Mouse (Mus musculus) hematopoietic multipotent progenitor cell, adult 10-12 weeks (in vitro differentiated cells): ENCODE results near the gene Nckap1l. TPM values are rescaled to one million over a fixed set of nuclear protein-coding genes. Genes with fewer than 3 reads are reported as not detected.

Source experiments
- polyA plus RNA-seq: library from polyadenylated mRNA; stranded (reverse); fragments of >175 nt; gene quantifications from 2 replicates; pipeline ENCODE4 v1.2.3, GENCODE M21; 2012; ENCODE audit warnings: low replicate concordance

Gene Nckap1l
- 24.4 and 46.7 TPM in 2 replicates for polyA plus RNA-seq

DNA sequence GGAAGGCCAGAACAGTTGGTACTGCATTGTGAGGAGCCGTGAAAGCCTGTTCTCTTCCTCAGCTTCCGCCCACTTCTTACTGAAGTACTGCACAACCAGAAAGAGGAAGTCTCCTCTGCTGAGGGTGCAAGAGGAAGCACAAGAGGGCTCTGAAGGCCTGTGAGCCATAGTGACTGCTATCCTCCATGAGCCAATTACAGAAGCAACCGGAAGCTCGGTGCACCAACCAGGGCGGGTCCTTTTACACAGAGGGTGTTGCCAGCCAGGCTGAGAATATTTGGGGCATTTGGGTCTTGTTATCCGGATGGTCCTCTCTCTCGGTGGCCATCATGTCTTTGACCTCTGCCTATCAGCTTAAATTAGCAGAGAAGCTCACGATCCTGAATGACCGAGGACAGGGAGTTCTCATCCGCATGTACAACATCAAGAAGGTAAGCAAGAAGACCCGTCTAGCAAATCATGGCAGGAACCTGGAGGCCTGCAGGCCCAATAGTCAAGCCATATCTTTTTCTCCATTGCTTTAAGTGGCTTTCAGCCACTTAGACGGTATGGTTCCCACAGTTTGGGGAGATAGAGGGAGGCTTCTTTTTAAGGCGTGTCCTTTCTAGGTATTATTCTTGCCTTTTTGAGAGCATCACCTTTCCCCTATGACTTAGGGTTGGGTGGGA, at the start of gene Nckap1l:
Gene Nckap1l, plus strand, starts transcription at position 244 of the 668 bp plus-strand sequence.

DNA sequence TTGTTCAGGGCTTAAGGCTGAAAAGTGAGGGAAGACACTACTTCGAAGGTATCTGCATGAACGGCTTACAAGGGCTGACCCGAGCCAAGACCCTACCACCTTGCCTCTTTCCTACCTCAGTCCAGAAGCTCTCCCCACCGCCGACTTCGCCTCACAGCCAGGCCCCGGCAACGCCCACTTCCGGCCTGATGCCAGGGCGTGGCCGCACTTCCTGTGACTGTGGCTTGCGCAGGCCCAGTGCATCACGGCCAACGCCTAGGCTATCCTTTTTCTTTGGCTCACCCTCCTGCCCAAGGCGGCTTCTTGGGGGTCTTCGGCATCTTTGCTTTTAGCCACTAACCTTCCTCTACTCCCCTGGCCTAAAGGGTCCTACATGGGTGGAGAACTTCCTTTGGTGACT, 23.4 kb upstream of the Nckap1l start, which contains the start of gene Gtsf1:
Gene Gtsf1, minus strand, starts transcription at position 230 of the 400 bp plus-strand sequence.

DNA sequence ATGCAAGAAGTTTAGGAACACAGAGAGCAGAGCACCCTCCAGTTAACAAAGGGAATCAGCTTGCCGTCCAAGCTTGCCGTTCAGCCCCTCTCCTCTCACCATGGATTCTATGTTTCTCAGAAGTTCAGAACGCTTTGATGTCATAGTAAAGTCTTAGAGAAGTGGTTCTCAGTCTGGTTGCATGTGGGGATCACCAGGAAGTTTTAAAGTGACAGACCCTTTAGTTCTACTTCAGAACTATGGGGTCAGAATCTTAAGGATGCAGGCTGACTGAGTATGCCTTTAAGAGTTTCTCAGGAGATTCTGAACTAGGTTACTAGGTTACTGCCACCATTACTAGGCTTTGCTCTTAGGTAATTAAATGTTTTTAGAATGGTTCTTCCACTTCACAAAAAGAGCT, 5.2 kb upstream of the Nckap1l start, which contains the start of gene Gtsf2:
Gene Gtsf2, minus strand, starts transcription at position 101 of the 400 bp plus-strand sequence.

DNA sequence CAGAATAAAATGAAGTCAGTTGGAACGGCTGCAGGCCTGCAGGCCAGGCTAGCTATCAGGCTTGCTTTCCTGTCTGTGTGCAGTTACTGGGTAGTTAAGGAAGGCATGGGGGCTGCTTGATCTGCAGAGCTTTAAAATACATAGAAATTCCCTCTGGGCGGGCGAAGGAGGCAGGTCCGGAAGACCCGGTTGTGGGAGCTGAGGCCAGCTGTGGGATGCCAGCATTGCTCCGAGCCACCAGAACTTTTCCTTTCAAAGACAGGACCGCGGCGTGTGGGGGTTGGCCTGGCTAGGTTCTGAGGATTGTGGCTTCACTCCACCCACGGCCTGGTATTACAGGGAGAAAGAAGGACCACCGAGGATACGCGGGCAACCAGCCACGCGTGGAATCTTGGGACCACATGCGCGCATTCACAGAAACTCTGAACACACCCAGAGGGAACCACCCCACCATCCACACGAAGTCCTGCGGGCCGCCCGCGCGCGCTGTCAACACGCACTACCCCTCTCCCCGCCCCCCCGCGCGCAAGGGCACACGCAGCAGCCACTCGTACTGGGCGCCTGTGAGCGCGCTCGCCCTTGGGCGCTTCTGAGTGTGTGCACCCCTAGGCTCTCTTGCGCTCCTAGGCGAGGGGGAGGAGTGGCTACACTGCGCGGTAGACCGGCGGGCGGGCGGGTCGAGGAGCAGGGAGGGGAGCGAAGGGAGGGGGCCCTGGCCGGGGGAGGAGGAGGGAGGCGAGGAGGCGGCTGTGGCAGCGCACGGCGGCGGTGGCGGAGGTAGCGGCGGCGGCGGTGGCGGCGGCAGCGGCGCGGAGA, 49.0 kb downstream of the Nckap1l start, which contains the start of gene Pde1b:
Gene Pde1b, plus strand, starts transcription at position 600 of the 816 bp plus-strand sequence.

DNA sequence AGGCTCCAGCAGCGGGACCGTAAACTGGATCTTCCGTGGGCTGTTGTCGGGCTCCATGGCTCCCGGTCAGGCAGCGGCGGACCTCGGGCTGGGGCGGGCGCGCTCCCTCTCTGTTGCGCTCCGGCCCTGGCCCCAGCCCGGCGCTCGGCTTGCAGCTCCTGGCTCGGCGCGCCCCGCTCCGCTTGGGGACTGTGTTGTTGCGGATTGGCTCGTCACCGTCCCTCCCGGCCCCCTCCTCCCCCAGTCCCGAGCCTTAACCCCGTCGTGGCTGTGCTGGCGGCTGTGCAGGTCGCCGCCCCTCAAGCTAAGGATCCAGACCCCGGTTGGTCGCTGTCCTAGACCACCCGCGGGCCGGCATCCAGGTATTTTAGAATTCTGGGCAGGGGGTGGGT, 84.2 kb downstream of the Nckap1l start, which contains the start of gene Ppp1r1a:
Gene Ppp1r1a, minus strand, starts transcription at position 182 of the 392 bp plus-strand sequence.

Other genes starting within 250 kb of the Nckap1l start
- gene Cbx5, start 214.0 kb upstream of the Nckap1l start, polyA plus RNA-seq = 1.2 and 3.2 TPM in 2 replicates
- gene Hnrnpa1, start 213.4 kb upstream of the Nckap1l start, polyA plus RNA-seq = 40.2 and 80.3 TPM in 2 replicates
- gene Nfe2, start 195.4 kb upstream of the Nckap1l start, polyA plus RNA-seq = 24.0 and 33.2 TPM in 2 replicates
- gene Copz1, start 181.1 kb upstream of the Nckap1l start, polyA plus RNA-seq = 13.2 and 36.2 TPM in 2 replicates
- gene Gpr84, start 143.2 kb upstream of the Nckap1l start, polyA plus RNA-seq = 0.13 and 0.15 TPM in 2 replicates
- gene Zfp385a, start 113.7 kb upstream of the Nckap1l start, polyA plus RNA-seq = 180 and 361 TPM in 2 replicates
- 5.0 and 8.0 TPM in 2 replicates for gene Itga5, start 87.0 kb upstream of the Nckap1l start, polyA plus RNA-seq
- not detected in 2 replicates for gene Gtsf1, start 23.3 kb upstream of the Nckap1l start, polyA plus RNA-seq
- gene Gtsf2, start 5.3 kb upstream of the Nckap1l start, polyA plus RNA-seq = not detected in 2 replicates
- gene Pde1b, start 49.2 kb downstream of the Nckap1l start, polyA plus RNA-seq = 26.6 and 53.7 TPM in 2 replicates
- gene Ppp1r1a, start 84.2 kb downstream of the Nckap1l start, polyA plus RNA-seq = 0.21 TPM in 1 of 2 replicates, not detected in the other
- not detected in 2 replicates for gene Glycam1, start 111.3 kb downstream of the Nckap1l start, polyA plus RNA-seq